Mouse (Mus musculus) thymus, adult 2 months (tissue): ENCODE results near the gene Ppp1r3a. TPM values are rescaled to one million over a fixed set of nuclear protein-coding genes. Genes with fewer than 3 reads are reported as not detected.

ENCODE experiments used
- DNase-seq: peaks from one replicate; pipeline ENCODE4 v3.0.0; 2021
- H3K27ac ChIP-seq: fragments of 200-500 bp; 2 replicates; pipeline ENCODE4 v1.5.1; 2012; ENCODE audit warnings: low read length, control low read depth; ENCODE audit not compliant: control insufficient read depth, insufficient read depth
- H3K27me3 ChIP-seq: fragments of 200-500 bp; 2 replicates; pipeline ENCODE4 v1.6.1; 2012; ENCODE audit warnings: mild to moderate bottlenecking, low read length, moderate library complexity, mixed read lengths; ENCODE audit not compliant: control insufficient read depth, insufficient read depth
- H3K36me3 ChIP-seq: fragments of 200-500 bp; 2 replicates; pipeline ENCODE4 v1.6.1; 2012; ENCODE audit warnings: mild to moderate bottlenecking, low read length, moderate library complexity; ENCODE audit not compliant: control insufficient read depth, insufficient read depth
- H3K4me1 ChIP-seq: fragments of 200-500 bp; replicated peaks from 2 replicates; pipeline ENCODE4 v1.6.1; 2012; ENCODE audit warnings: low read length; ENCODE audit not compliant: control insufficient read depth, insufficient read depth
- H3K4me3 ChIP-seq: fragments of 200-500 bp; 2 replicates; pipeline ENCODE4 v1.5.1; 2012; ENCODE audit warnings: mild to moderate bottlenecking, low read length, control low read depth, moderate library complexity; ENCODE audit not compliant: control insufficient read depth, insufficient read depth
- CTCF ChIP-seq: fragments of 200-500 bp; IDR thresholded peaks from 2 replicates; pipeline ENCODE4 v1.5.1; 2012; ENCODE audit warnings: mild to moderate bottlenecking, control low read depth, low read length, moderate library complexity, borderline replicate concordance; ENCODE audit not compliant: control insufficient read depth, poor library complexity, insufficient read depth; ENCODE audit errors: extremely low read depth
- POLR2A ChIP-seq: fragments of 200-500 bp; IDR thresholded peaks from 2 replicates; pipeline ENCODE4 v1.6.1; 2012; ENCODE audit warnings: mild to moderate bottlenecking, low read length, control low read depth, moderate library complexity; ENCODE audit not compliant: control insufficient read depth, poor library complexity, insufficient read depth; ENCODE audit errors: extremely low read depth
- WGBS: fragments of 180-500 bp; shearing (Covaris S2); methylation state at CpG from one replicate; pipeline ENCODE4 v1.1.7; 2018; 5-methylcytosine and 5-hydroxymethylcytosine counted together
- polyA plus RNA-seq: library from polyadenylated mRNA; depleted of rRNA; stranded (reverse); fragments of >200 nt; gene quantifications from 2 replicates; pipeline ENCODE4 v1.2.3, GENCODE M21; 2012

Gene Ppp1r3a
- polyA plus RNA-seq, 1 experiment, result 0.07 TPM

- Histone ChIP-seq H3K27me3 (no peaks in the 10 kb centered on the region), H3K36me3 (no peaks in the 10 kb centered on the region), H3K4me1 (no peaks in the 10 kb centered on the region), H3K27ac (no peak overlapping the region), H3K4me3 (no peak overlapping the region)
- no peak for TF ChIP-seq POLR2A
- TF ChIP-seq CTCF, result no peak
- WGBS, result 39% methylated on average over 1 of the region's 1 CpGs
- no peak for DNase-seq
These were observed 2.9 kb downstream of the Ppp1r3a start for GRCm38 (mm10) chr6:14752211-14752610.

GRCm38 (mm10) chr6:14747000-14747399 is 8.1 kb downstream of the Ppp1r3a start:
- DNase-seq, result no peak
- H3K36me3 ChIP-seq, result no peaks in the 10 kb centered on the region
- H3K27ac ChIP-seq, result no peak overlapping the region
- TF ChIP-seq POLR2A (no peak), CTCF (no peak)
- H3K4me1 ChIP-seq, result no peaks in the 10 kb centered on the region
- 88% methylated on average over 2 of the region's 2 CpGs for WGBS
- no peaks in the 10 kb centered on the region for H3K27me3 ChIP-seq
- no peak overlapping the region for H3K4me3 ChIP-seq

DNA sequence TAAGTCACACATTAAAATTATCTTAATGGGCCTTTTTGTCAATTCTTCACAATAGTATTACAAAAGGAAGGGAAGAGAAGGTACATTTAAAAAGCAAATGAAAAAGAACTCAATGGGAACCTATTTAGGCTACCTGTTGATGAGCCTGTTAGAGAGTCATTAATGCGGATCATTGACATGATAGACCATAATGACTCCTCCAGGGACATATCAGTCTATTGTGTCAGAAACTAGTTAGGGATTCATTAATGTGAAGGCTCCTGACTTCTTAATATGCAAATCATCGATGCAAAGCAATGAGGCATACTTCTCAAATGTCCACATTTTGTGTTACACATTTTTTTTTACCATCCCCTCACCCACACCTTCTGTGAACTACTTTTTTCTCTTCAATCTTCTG is 19.1 kb downstream of the Ppp1r3a start:
- H3K27me3 ChIP-seq, result no peaks in the 10 kb centered on the region
- H3K4me1 ChIP-seq, result no peaks in the 10 kb centered on the region
- WGBS, result 94% methylated on average over 2 of the region's 2 CpGs
- no peak for DNase-seq
- H3K4me3 ChIP-seq, result no peak overlapping the region
- H3K27ac ChIP-seq, result no peak overlapping the region
- no peaks in the 10 kb centered on the region for H3K36me3 ChIP-seq
- no peak for TF ChIP-seq CTCF

- WGBS, result 80% methylated on average over 5 of the region's 5 CpGs
- H3K4me3 ChIP-seq, result no peak overlapping the region
- no peaks in the 10 kb centered on the region for H3K27me3 ChIP-seq
- no peak overlapping the region for H3K27ac ChIP-seq
- H3K4me1 ChIP-seq, result no peaks in the 10 kb centered on the region
- no peaks in the 10 kb centered on the region for H3K36me3 ChIP-seq
- no peak for DNase-seq
- TF ChIP-seq POLR2A (no peak), CTCF (no peak)
These were observed 24.1 kb downstream of the Ppp1r3a start for GRCm38 (mm10) chr6:14731011-14731410.

GRCm38 (mm10) chr6:14720772-14721414 is 34.2 kb downstream of the Ppp1r3a start:
- no peak for DNase-seq
- H3K27ac ChIP-seq, result no peak overlapping the region
- no peaks in the 10 kb centered on the region for H3K4me1 ChIP-seq
- no peaks in the 10 kb centered on the region for H3K36me3 ChIP-seq
- no peak overlapping the region for H3K4me3 ChIP-seq
- WGBS, result 82% methylated on average over 4 of the region's 4 CpGs
- H3K27me3 ChIP-seq, result no peaks in the 10 kb centered on the region
- TF ChIP-seq POLR2A, result no peak
- TF ChIP-seq CTCF, result no peak

GRCm38 (mm10) chr6:14720110-14720771 is 34.8 kb downstream of the Ppp1r3a start:
- Histone ChIP-seq H3K27me3 (no peaks in the 10 kb centered on the region), H3K4me3 (no peak overlapping the region), H3K27ac (no peak overlapping the region), H3K4me1 (no peaks in the 10 kb centered on the region), H3K36me3 (no peaks in the 10 kb centered on the region)
- DNase-seq, result no peak
- TF ChIP-seq CTCF (no peak), POLR2A (no peak)
- WGBS, result 91% methylated on average over 6 of the region's 6 CpGs
